Mouse (Mus musculus) liver, adult 10 weeks (tissue): Measurements from ENCODE around the gene Slc6a9. TPM values are rescaled to one million over a fixed set of nuclear protein-coding genes. Genes with fewer than 3 reads are reported as not detected.

Experiments used
- polyA plus RNA-seq: library from polyadenylated mRNA; stranded (reverse); fragments of 350-450 nt; fragmentation: Illumina TruSeq; extraction: RNeasy Lipid Tissue Mini Kit (QIAGEN cat#74804); gene quantifications from one replicate; pipeline ENCODE4 v1.2.3, GENCODE M21; 2014; ENCODE audit warnings: low read depth, low replicate concordance

Slc6a9 gene
- 3.1 TPM for polyA plus RNA-seq

DNA sequence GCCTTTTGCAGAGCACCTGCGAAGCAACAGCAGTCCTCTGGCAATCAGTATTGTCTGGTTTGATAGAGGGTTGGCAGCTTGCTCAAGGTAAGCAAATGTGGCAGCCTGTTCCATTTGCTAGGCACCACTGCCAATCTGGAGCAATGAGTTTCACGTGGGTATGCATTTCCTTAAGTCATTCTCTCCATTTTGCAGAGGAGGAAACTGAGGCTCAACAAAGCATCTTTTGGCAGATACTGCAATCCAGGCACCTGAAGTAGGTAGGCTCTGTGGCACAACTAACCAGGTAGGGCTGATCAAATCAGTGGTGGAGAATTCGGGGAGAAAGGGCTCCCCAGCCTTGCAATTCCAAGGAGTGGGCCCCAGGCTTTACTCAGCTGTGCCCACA is at the start of gene Slc6a9:
TSS of gene Slc6a9 (plus strand) at position 50 of the 388 bp plus-strand sequence.

GRCm38 (mm10) chr4:117872471-117872886 is 38.2 kb downstream of the Slc6a9 start, which contains the start of gene Ccdc24:
TSS of gene Ccdc24 (minus strand) at chr4:117872557.

DNA sequence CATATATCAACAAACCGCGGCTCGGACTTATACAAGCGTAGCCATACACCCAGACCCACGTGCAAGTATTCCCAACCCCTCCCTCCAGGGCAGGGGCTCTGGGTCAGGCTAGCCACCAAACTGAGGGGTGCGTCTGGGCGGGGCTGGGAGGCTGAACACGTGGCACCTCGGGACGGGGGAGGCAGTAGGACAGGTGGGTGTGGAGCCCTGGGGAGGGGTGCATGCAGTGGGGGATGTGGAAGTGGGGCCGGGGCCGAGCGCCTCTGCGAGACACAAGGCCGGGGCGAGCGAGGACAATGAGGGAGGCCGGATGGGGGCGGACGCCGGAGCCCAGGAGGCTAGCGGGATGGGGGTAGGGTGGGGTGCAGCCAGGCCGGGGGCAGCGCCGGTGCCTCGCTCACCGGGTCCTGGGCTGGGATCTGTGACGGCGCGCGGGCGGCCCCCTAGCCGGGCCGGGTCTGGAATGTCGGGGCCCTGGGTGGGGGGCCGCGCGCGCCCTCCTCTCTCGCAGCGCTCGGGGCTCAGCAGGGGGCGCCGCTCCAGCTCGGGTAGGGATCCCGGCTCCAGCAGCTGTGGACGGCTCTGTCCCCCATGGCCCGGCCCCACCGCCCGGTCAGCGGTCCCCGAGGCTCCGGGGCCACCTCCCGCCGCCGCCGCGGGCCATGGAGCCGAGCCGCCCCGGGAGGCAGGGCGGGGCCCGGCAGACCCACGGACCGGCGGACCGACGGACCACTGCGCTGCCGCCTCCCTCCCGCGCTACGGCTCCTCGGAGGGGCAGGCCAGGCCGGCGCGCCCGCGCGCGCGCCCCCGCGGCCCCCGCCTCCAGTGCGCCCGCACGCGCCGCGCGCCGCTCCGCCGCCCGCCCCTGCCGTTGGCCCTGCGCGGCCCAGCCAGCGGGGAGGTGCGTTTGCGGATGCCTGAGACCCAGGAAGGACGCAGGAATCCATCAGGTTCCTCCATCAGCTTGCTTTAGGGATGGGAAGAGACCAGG is 48.7 kb downstream of the Slc6a9 start, which contains the start of gene B4galt2:
TSS of gene B4galt2 (minus strand) at position 787 of the 991 bp plus-strand sequence.

GRCm38 (mm10) chr4:117887133-117887532 is 52.8 kb downstream of the Slc6a9 start, which contains the start of gene Atp6v0b:
TSS of gene Atp6v0b (minus strand) at chr4:117887333.

GRCm38 (mm10) chr4:117891738-117892161 is 57.4 kb downstream of the Slc6a9 start, which contains the start of gene Dph2:
TSS of gene Dph2 (minus strand) at chr4:117892032.

DNA sequence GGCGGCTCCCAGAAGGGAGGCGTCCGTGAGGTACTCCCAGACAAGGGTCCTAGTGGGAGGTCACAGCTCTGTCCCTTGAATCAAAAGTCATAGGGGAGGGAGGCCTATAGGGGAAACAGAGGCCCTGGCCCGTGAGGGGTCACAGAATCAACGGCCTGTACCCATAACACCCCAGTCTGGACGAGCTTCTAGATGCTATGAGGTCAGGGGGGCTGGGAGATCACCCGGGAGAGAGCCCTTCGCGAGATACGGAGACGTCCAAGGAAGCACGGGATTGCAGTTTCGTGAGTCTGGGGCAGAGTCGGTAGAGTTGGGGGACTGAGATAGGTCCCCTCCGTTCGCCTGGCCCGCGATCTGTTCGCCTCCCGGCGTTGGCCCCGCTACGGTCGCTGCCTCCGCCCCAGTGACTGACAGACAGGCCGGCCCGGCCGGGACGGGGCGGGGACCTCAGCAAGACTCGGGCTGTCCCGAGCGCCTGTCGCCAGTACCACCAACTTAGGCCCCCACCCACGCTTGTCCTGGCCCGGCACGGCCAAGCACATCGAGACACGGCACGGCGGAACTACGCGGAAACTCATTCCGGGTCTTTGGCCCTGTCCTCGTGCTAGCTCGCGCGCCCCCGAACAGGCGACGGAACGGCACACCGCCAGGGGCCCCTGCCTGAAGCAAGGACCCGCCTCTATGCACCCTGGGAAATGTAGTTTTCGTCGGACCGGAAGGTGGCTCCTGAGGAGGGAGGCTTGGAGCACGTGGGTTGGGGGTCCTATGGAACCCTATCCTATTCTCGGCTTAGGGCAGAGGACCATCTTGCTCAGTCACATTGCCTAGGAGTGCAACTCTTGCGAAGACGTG is 80.5 kb downstream of the Slc6a9 start, which contains the start of gene Ipo13:
TSS of gene Ipo13 (minus strand) at position 409 of the 852 bp plus-strand sequence.

Other genes with a start within 250 kb of the Slc6a9 start
- gene Dmap1, start 152.2 kb upstream of the Slc6a9 start, polyA plus RNA-seq, result 1.2 TPM
- gene Gm12845, start 110.1 kb upstream of the Slc6a9 start, polyA plus RNA-seq, result not detected
- not detected for gene Klf17, start 68.9 kb upstream of the Slc6a9 start, polyA plus RNA-seq
- not detected for gene Ccdc24, start 38.1 kb downstream of the Slc6a9 start, polyA plus RNA-seq
- gene B4galt2, start 49.0 kb downstream of the Slc6a9 start, polyA plus RNA-seq, result not detected
- gene Atp6v0b, start 52.8 kb downstream of the Slc6a9 start, polyA plus RNA-seq, result 37.1 TPM
- gene Dph2, start 57.5 kb downstream of the Slc6a9 start, polyA plus RNA-seq, result 1.2 TPM
- gene Ipo13, start 80.5 kb downstream of the Slc6a9 start, polyA plus RNA-seq, result 2.3 TPM
- gene Artn, start 95.3 kb downstream of the Slc6a9 start, polyA plus RNA-seq, result not detected